Mouse (Mus musculus) liver, embryonic 14 days (tissue): ENCODE measurements around the gene Cyba. TPM values are rescaled to one million over a fixed set of nuclear protein-coding genes. Genes with fewer than 3 reads are reported as not detected.

Experiments used
- polyA plus RNA-seq: library from polyadenylated mRNA; depleted of rRNA; stranded (reverse); fragments of >200 nt; gene quantifications from 2 replicates; pipeline ENCODE4 v1.2.3, GENCODE M21; 2012; rRNA removed

Gene Cyba
- polyA plus RNA-seq, result 64.4 and 75.2 TPM in 2 replicates

DNA sequence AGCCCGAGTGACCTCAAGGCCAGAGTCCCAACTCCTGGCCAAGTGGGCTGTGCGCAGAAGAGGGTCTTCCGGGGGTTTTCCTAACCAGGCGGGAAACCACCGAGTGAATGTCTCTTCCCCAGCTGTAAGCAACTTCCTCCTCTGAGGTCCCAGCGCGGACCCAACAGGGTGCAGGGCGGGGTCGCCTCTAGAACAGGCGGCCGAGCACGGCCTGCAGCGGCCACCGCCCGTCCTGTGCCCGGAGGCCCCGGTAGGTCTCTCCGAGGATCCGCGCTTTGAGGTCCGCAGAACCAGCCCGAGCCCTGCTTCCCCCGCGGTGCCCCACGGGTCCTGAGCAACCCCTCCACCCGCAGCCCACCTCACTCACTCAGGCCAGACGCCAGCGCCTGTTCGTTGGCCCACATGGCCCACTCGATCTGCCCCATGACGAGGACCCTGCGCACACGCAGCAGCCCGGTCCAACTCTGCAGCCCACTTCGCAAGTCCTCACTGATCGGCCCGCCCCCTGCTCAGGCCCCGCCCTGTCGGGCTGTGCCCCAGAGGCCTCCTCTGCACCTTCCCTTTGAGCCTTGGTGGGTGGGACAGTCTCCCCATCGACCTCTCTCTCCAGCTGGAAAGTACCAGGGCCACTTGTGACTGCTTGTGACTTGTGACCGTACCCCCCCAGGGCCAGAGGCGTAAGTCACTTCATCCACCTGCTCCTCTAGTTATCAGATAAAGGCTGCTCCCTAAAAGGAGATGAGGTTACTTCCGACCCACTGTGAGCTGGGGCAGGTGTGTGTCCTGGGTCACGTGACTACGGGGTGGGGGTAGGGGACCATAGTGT, at the start of gene Cyba:
Cyba (minus strand) TSS at position 488 of the 826 bp plus-strand sequence.

DNA sequence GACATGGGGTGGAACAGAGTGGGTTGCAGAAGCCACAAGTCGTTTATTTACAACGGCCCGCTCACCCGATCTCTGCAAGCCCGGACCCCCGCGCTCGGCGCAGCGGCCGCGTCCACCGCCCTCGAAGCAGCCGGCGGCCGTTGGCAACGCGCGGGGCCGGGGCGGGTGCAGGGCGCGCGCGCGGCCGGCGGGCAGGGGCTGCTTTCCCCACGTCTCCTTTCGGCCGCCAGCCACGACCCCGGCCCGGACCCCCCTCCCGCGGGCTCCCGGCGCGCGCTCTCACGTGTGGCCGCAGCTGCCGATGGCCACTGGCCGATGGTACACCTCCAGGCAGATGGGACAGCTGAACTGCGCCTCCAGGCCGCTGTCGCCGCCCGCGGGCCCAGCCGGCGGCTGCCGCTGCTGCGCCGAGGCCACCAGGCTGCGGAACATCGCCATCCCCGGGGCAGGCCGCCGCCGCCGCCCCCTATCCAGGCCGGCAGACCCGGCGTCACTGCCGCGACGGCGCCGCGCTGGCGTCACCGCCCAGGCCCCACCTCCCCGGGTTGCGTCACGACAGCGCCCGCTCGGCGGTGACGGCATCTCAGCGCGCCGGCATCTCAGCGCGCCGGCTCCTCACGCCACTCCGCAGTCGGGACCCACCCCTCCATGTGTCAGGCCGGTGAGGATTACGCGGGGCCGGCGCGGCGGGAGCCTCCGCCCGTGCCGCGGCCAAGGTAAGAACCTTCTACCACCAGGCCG, 43.0 kb upstream of the Cyba start, which contains the start of the genes Rnf166 and Ctu2:
Rnf166 (minus strand) TSS at position 485 of the 741 bp plus-strand sequence.
Ctu2 (plus strand) TSS at position 564 of the 741 bp plus-strand sequence.

DNA sequence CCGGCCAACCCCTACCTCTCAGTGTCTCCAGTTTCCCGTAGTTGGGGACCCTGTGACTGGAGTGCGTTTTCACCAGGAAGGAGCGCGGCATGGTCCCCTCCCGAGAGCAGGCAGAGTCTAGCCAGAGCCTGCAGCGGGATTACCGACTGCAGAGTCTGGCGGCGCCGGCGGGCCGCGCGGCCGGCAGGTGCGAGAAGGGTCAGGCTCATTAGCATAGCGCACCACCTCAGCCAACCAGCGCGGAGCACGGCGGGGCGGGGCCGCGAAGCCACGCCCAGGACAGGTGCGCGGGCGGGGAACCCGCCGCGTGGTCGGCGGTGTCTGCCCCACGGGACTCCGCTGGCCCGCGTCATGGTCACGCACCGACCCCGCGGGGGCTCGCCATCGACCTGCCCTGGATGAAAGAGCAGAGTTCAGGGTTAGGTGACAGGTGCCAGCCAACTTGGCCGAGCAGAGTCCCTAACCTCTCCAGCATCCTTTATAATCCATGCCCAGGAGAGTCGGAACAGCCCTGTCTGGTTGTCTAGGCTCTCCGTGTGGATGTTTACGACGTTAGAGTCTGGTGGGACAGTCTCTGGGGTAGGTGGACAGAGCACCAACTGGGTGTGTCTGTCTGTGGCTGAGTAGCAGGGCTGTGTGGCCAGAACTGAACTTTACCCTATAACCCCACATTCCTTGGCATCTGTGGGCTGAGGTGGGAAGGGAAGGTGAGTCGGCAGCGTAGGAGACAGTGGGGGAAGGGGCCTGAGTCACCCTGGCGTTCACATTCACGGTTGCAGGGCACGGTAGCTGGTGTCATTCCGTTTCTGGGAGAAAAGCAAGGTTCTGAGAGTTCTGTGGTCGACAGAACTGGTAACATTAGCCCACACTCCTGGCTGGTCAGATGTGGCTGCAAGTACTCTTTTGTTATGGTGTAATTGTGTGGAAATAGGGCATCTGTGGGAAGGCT, 28.1 kb upstream of the Cyba start, which contains the start of gene Snai3:
Snai3 (minus strand) TSS at position 210 of the 949 bp plus-strand sequence.

DNA sequence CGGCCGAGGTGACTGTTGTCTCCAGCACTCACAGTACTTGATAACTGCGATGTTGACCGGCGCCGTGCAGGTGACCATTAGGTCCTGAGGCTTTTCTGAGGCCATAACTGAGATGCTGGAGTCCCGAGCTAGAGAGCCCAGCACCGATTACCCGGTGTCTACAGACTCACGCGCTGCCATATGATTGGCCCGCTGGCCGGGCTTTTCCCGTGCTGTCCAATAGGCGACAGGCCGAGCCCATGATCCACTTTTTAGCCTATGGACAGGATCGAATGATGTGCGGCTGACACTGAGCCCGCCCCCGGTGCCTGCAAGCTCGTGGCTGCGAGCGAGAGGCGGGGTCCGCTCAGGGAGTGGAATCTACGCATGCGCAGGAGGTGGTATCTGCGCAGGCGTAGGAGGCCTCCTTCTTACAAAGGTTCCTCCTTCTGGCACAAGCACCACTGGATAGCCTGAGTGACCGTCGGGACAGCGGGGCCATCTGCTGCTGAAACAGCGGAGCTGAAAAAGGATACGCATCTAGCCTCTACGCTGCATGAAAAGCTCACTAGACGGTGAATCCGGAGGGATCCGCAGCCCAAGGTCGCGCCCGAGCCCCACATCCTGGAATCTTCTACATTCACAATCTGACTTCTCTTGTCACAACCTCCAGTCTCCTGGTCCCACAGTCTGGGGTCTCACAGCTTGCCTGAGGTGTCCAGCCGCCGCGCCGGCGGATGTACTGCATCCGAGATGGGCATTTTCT, 10.7 kb upstream of the Cyba start, which contains the start of gene Mvd:
Mvd (minus strand) TSS at position 161 of the 745 bp plus-strand sequence.

DNA sequence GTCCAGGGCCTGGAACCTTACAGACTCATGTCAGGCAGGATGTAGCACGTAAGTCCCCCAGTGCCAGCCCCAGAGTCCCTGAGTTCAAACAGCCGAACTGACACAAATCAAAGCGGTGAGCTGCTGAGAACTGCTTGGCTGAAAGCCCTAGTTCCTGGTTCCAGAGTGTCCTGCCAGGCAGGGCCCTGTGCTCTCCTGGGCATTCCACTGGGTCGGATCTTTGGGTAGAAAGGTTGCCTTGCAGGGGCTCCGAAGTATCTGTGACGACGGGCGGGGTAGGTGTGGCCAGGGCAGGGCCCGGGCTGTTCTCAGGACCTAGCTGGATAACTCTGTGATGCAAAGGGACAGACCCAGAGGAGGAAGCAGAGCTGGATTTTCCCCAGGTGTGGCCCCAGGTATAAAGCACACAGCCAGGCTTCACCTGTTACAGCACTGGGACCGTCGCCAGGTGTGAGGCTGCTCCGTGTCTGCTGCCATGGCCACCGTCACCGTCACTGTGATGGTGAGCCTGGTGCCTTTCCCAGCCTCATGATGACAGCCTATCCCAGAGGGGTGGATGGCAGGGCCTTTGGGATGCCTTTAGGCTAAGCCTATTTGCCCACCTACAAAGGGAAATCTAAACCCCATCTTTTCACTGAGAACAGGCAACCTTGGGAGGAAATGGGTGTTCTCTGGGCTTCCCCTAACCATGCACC, 11.2 kb downstream of the Cyba start, which contains the start of gene Il17c:
Il17c (plus strand) TSS at position 645 of the 695 bp plus-strand sequence.

DNA sequence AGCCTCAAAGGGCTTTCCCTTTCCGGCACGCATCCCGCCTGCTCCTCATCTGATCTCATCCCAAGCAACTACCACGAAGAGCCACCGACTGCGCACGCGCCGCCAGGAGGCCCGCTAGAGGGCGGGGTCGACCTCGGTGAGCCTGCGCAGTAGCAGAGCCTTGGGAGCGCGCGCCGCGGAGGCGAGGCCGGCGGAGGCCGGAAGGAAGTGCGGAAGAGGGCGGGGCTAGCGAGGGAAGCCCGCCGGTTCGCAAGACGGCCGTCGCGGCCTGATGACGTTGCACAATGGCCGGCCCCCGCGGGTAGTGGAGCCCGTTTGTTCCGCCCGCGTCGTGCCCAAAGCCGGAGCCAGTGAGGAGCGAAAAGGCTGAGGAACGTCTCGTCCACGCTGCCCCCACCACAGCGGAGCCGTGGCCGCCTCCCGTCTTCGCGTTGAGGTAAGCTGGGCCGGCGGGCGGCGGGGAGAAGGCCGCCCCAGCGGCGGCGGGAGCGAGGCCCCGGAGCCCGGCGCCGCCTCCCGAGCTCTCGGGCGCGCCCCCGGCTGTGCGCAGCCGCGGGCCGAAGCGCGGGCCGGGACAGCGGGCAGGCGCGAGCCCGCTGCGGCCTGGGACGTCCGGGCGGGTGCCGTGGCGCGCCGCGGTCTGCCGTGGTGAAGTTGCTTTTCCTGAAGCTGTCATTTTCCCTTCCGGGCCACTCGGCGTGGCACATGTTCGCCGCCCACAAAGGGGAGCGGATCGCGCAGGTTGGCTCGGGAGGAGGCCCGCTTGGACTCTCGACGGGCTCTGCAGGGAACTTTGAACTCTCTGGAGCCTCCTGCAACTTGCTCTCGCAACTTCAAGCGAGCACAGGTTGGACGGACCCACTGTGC, 56.1 kb downstream of the Cyba start, which contains the start of gene Zc3h18:
Zc3h18 (plus strand) TSS at position 245 of the 867 bp plus-strand sequence.

Other genes with a start within 250 kb of the Cyba start
- gene Zfpm1, start 150.8 kb downstream of the Cyba start, polyA plus RNA-seq, result 56.8 and 69.6 TPM in 2 replicates
- not detected in 2 replicates for gene Trhr2, start 72.2 kb downstream of the Cyba start, polyA plus RNA-seq
- gene Zc3h18, start 56.3 kb downstream of the Cyba start, polyA plus RNA-seq, result 20.3 and 21.4 TPM in 2 replicates
- gene Il17c, start 10.9 kb downstream of the Cyba start, polyA plus RNA-seq, result 0.08 and 0.10 TPM in 2 replicates
- 18.8 and 20.3 TPM in 2 replicates for gene Mvd, start 10.5 kb upstream of the Cyba start, polyA plus RNA-seq
- 0.14 and 0.17 TPM in 2 replicates for gene Snai3, start 27.8 kb upstream of the Cyba start, polyA plus RNA-seq
- 9.0 and 11.7 TPM in 2 replicates for gene Rnf166, start 43.1 kb upstream of the Cyba start, polyA plus RNA-seq
- gene Ctu2, start 43.2 kb upstream of the Cyba start, polyA plus RNA-seq, result 11.3 and 11.4 TPM in 2 replicates
- 52.1 and 60.1 TPM in 2 replicates for gene Piezo1, start 118.4 kb upstream of the Cyba start, polyA plus RNA-seq
- gene Cdt1, start 135.1 kb upstream of the Cyba start, polyA plus RNA-seq, result 58.4 and 71.0 TPM in 2 replicates
- gene Aprt, start 144.0 kb upstream of the Cyba start, polyA plus RNA-seq, result 81.5 and 95.1 TPM in 2 replicates
- 3.9 and 4.5 TPM in 2 replicates for gene Galns, start 178.5 kb upstream of the Cyba start, polyA plus RNA-seq
- 23.7 and 27.7 TPM in 2 replicates for gene Trappc2l, start 178.7 kb upstream of the Cyba start, polyA plus RNA-seq
- gene Pabpn1l, start 189.8 kb upstream of the Cyba start, polyA plus RNA-seq, result not detected in 2 replicates